ENCODE assay signal across 28 mouse cellular contexts in the genomic region with DNA sequence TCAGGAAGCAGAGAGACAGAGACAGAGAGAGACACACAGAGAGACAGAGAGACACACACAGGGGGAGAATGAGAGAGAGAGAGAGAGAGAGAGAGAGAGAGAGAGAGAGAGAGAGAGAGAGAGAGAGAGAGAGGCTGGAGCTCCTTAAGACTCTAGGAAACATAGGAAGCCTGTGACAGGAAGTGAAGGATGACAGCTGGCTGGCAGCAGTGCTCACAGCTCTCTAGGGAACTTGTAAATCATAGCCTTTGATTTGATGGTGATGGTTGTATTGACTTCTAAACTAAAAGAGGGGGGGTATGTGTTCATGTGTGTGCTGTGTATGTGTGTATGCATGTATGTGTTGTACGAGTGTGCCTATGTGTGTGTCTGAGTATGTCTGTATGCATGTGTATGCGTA. TPM values are rescaled to one million over a fixed set of nuclear protein-coding genes. Genes with fewer than 3 reads are reported as not detected.
DNase-seq lines count a peak whose midpoint lies in the region; ATAC-seq and TF ChIP-seq lines count a peak whose summit lies in the region.
"Had no signal": no experiment of that assay in that cellular context is flagged by ENCODE, and none has a peak within 500 bp of the region (broad histone marks: within the 10 kb centered on the region; RNA-seq: fewer than 3 reads in every experiment).

No protein-coding gene starts in this region.

- H3K4me2 ChIP-seq in lung, embryonic 14.5 days = no peak overlapping the region
- no peak overlapping the region for H3K4me2 ChIP-seq in stomach, embryonic 15.5 days
- no peak overlapping the region for H3K4me2 ChIP-seq in stomach, postnatal 0 days (replicated peaks; ENCODE audit: low read depth)
- H3K4me2 ChIP-seq: embryonic facial prominence, embryonic 12.5 days; forebrain, embryonic 13.5 days; forebrain, embryonic 15.5 days had no signal

- TF ChIP-seq EP300 in stomach, postnatal 0 days (optimal IDR thresholded peaks at IDR 0.05) = no peak

- no peak overlapping the region for H3K4me3 ChIP-seq in lung, embryonic 14.5 days (ENCODE audit: low read depth, low read length)
- no peak overlapping the region for H3K4me3 ChIP-seq in stomach, embryonic 15.5 days (replicated peaks)
- no peak overlapping the region for H3K4me3 ChIP-seq in stomach, postnatal 0 days (ENCODE audit: low read depth, low read length)
- H3K4me3 ChIP-seq: embryonic facial prominence, embryonic 10.5 days; embryonic facial prominence, embryonic 12.5 days; forebrain, embryonic 13.5 days; forebrain, embryonic 15.5 days had no signal

- no peak for TF ChIP-seq CTCF in lung, embryonic 14.5 days (IDR thresholded peaks at IDR 0.05; ENCODE audit: low read depth)
- TF ChIP-seq CTCF in stomach, postnatal 0 days (IDR thresholded peaks at IDR 0.05; ENCODE audit: low read depth) = no peak

- H3K27ac ChIP-seq in lung, embryonic 14.5 days (ENCODE audit: low read depth) = no peak overlapping the region
- H3K27ac ChIP-seq in stomach, embryonic 15.5 days = no peak overlapping the region
- no peak overlapping the region for H3K27ac ChIP-seq in stomach, postnatal 0 days (replicated peaks)
- H3K27ac ChIP-seq: embryonic facial prominence, embryonic 10.5 days; embryonic facial prominence, embryonic 12.5 days; forebrain, embryonic 13.5 days; forebrain, embryonic 15.5 days had no signal

- no peak overlapping the region for H3K9ac ChIP-seq in lung, embryonic 14.5 days
- no peak overlapping the region for H3K9ac ChIP-seq in stomach, embryonic 15.5 days
- H3K9ac ChIP-seq in stomach, postnatal 0 days (ENCODE audit: low read length) = no peak overlapping the region
- H3K9ac ChIP-seq: embryonic facial prominence, embryonic 12.5 days; forebrain, embryonic 13.5 days; forebrain, embryonic 15.5 days had no signal

- H3K4me1 ChIP-seq in lung, embryonic 14.5 days (ENCODE audit: insufficient read depth) = no peaks in the 10 kb centered on the region
- H3K4me1 ChIP-seq in stomach, embryonic 15.5 days = peaks cover 2% of the 10 kb centered on the region; the same call in 1 of the 2 replicates
- no peaks in the 10 kb centered on the region for H3K4me1 ChIP-seq in stomach, postnatal 0 days (replicated peaks; ENCODE audit: control insufficient read depth, insufficient read depth)
- H3K4me1 ChIP-seq: embryonic facial prominence, embryonic 12.5 days; forebrain, embryonic 13.5 days; forebrain, embryonic 15.5 days had no signal

- 0 out of 2 replicates have a peak, but pooled peaks cover 2% of the 10 kb centered on the region for H3K27me3 ChIP-seq in lung, embryonic 14.5 days (ENCODE audit: insufficient read depth, low read length)
- H3K27me3 ChIP-seq in stomach, embryonic 15.5 days (replicated peaks) = peaks cover 5% of the 10 kb centered on the region; the same call in 1 of the 2 replicates
- H3K27me3 ChIP-seq in stomach, postnatal 0 days (ENCODE audit: control insufficient read depth, insufficient read depth, low read length) = no peaks in the 10 kb centered on the region
- H3K27me3 ChIP-seq: embryonic facial prominence, embryonic 12.5 days; forebrain, embryonic 13.5 days; forebrain, embryonic 15.5 days had no signal

- H3K9me3 ChIP-seq in lung, embryonic 14.5 days (ENCODE audit: low read depth, low read length) = no peaks in the 10 kb centered on the region
- H3K9me3 ChIP-seq in stomach, embryonic 15.5 days = no peaks in the 10 kb centered on the region
- H3K9me3 ChIP-seq in stomach, postnatal 0 days (ENCODE audit: control insufficient read depth, low read length) = no peaks in the 10 kb centered on the region
- H3K9me3 ChIP-seq: embryonic facial prominence, embryonic 10.5 days; embryonic facial prominence, embryonic 12.5 days; forebrain, embryonic 13.5 days; forebrain, embryonic 15.5 days had no signal

- no peak for ATAC-seq in lung, embryonic 14.5 days (ENCODE audit: insufficient read depth)
- ATAC-seq in stomach, embryonic 15.5 days (ENCODE audit: insufficient read depth, low FRiP score, low read depth) = 0 out of 2 replicates have a peak, but pooled peaks have one; percentile 27
- no peak for ATAC-seq in stomach, postnatal 0 days (ENCODE audit: low FRiP score, low TSS enrichment)
- ATAC-seq: forebrain, embryonic 13.5 days; forebrain, embryonic 15.5 days had no signal

- DNase-seq in heart, postnatal 4 days = peak; percentile 27
- DNase-seq in heart, adult 18-20 months = no peak
- peak; percentile 64 for DNase-seq in kidney, postnatal 10 days
- DNase-seq in kidney, adult 8-10 months = no peak
- DNase-seq in lung, embryonic 14.5 days = peak; percentile 62
- DNase-seq in lung, postnatal 36 days = no peak
- no peak for DNase-seq in stomach, postnatal 0 days (ENCODE audit: low spot score)
- DNase-seq: adrenal gland, adult 2 months; adrenal gland, postnatal 10 days; adrenal gland, postnatal 25 days; B cell, adult 2 months; cerebellum, adult 11 months; cerebellum, adult 18-20 months; cerebellum, adult 8-10 months; cerebellum, adult 9-11 months; cerebellum, postnatal 14 days had no signal

- no peaks in the 10 kb centered on the region for H3K36me3 ChIP-seq in lung, embryonic 14.5 days (ENCODE audit: insufficient read depth)
- no peaks in the 10 kb centered on the region for H3K36me3 ChIP-seq in stomach, embryonic 15.5 days
- no peaks in the 10 kb centered on the region for H3K36me3 ChIP-seq in stomach, postnatal 0 days (ENCODE audit: control insufficient read depth, insufficient read depth, low read length)
- H3K36me3 ChIP-seq: embryonic facial prominence, embryonic 10.5 days; embryonic facial prominence, embryonic 12.5 days; forebrain, embryonic 15.5 days had no signal

- WGBS in lung, embryonic 14.5 days = 88% methylated on average over 2 of the region's 2 CpGs
- WGBS in stomach, embryonic 15.5 days = 86% methylated on average over 2 of the region's 2 CpGs
- WGBS in stomach, postnatal 0 days = 88% methylated on average over 2 of the region's 2 CpGs

RNA-seq across cellular contexts. Expression of a gene that starts 1.8 kb away (rescaled TPM):
- total RNA-seq in heart, postnatal 4 days (2021) = under 1 TPM; 0.36 to 0.59 TPM
- under 1 TPM in 1 of 2 experiments, not detected in 1; 0.69 TPM for total RNA-seq in heart, adult 18-20 months (2021)
- not detected in 2 replicates for polyA plus RNA-seq in lung, embryonic 14.5 days (2014; fragmentation: Nextera tagmentation; extraction: Ambion mirVana)
- polyA plus RNA-seq in stomach, embryonic 15.5 days (2015; fragmentation: Nextera tagmentation; extraction: Ambion mirVana) = not detected in 2 replicates
- polyA plus RNA-seq in stomach, postnatal 0 days (2015; fragmentation: Nextera tagmentation; extraction: Ambion mirVana) = 0.22 TPM in 1 of 2 replicates, not detected in the other
- total RNA-seq: MEL had no signal
- polyA plus RNA-seq: brain, embryonic 14.5 days; cortical plate, adult 2 months; embryonic facial prominence, embryonic 10.5 days; embryonic facial prominence, embryonic 12.5 days; forebrain, embryonic 11.5 days; forebrain, embryonic 13.5 days; forebrain, embryonic 15.5 days had no signal

RNA-seq across cellular contexts. Expression of a gene that starts 2.2 kb away (rescaled TPM):
- total RNA-seq in heart, postnatal 4 days (2021) = not detected
- total RNA-seq in heart, adult 18-20 months (2021) = not detected
- not detected in 2 replicates for polyA plus RNA-seq in lung, embryonic 14.5 days (2014; fragmentation: Nextera tagmentation; extraction: Ambion mirVana)
- polyA plus RNA-seq in stomach, embryonic 15.5 days (2015; fragmentation: Nextera tagmentation; extraction: Ambion mirVana) = not detected in 2 replicates
- not detected in 2 replicates for polyA plus RNA-seq in stomach, postnatal 0 days (2015; fragmentation: Nextera tagmentation; extraction: Ambion mirVana)
- total RNA-seq: adrenal gland, adult 2 months; adrenal gland, postnatal 10 days; adrenal gland, postnatal 25 days; adrenal gland, postnatal 4 days; ES-E14; MEL had no signal
- polyA plus RNA-seq: adrenal gland, adult 2 months; brain, embryonic 14.5 days; cortical plate, adult 2 months; embryonic facial prominence, embryonic 10.5 days; embryonic facial prominence, embryonic 12.5 days; embryonic facial prominence, embryonic 14.5 days; forebrain, embryonic 11.5 days; forebrain, embryonic 13.5 days; forebrain, embryonic 15.5 days had no signal

RNA-seq across cellular contexts. Expression of a gene that starts 12.7 kb away (rescaled TPM):
- total RNA-seq in heart, postnatal 4 days (2021) = 1 to 10 TPM; 7.9 to 8.6 TPM
- total RNA-seq in heart, adult 18-20 months (2021) = 10 to 100 TPM; 31.6 to 41.3 TPM
- polyA plus RNA-seq in lung, embryonic 14.5 days (2014; fragmentation: Nextera tagmentation; extraction: Ambion mirVana) = 0.46 and 0.61 TPM in 2 replicates
- polyA plus RNA-seq in stomach, embryonic 15.5 days (2015; fragmentation: Nextera tagmentation; extraction: Ambion mirVana) = 0.18 and 0.32 TPM in 2 replicates
- 0.28 and 0.34 TPM in 2 replicates for polyA plus RNA-seq in stomach, postnatal 0 days (2015; fragmentation: Nextera tagmentation; extraction: Ambion mirVana)
- total RNA-seq: MEL had no signal

RNA-seq across cellular contexts. Expression of a gene that starts 37.8 kb away (rescaled TPM):
- 1 to 10 TPM; 7.5 to 9.3 TPM for total RNA-seq in heart, postnatal 4 days (2021)
- total RNA-seq in heart, adult 18-20 months (2021) = 10 to 100 TPM in 1 of 2 experiments, 1 to 10 TPM in 1; 9.6 to 11.5 TPM
- 3.0 and 3.2 TPM in 2 replicates for polyA plus RNA-seq in lung, embryonic 14.5 days (2014; fragmentation: Nextera tagmentation; extraction: Ambion mirVana)
- polyA plus RNA-seq in stomach, embryonic 15.5 days (2015; fragmentation: Nextera tagmentation; extraction: Ambion mirVana) = 6.8 and 8.1 TPM in 2 replicates
- 2.4 and 2.6 TPM in 2 replicates for polyA plus RNA-seq in stomach, postnatal 0 days (2015; fragmentation: Nextera tagmentation; extraction: Ambion mirVana)

Comparison
In these comparisons a context has a peak if more than half of its experiments do, and no peak if none do; other contexts are left out.
1. DNase-seq: peak in heart, postnatal 4 days (single experiment), kidney, postnatal 10 days (single experiment) and lung, embryonic 14.5 days (single experiment); none in heart, adult 18-20 months (0 of 2), kidney, adult 8-10 months (0 of 2), lung, postnatal 36 days (single experiment) and stomach, postnatal 0 days (single experiment).